ENCODE assay signal across 11 mouse cellular contexts in genomic region chr1:90221811-90222361, GRCm38 (mm10). TPM values are rescaled to one million over a fixed set of nuclear protein-coding genes. Genes with fewer than 3 reads are reported as not detected.
A peak's percentile ranks its signal among the peaks of the same experiment; 100 is the strongest.
DNase-seq lines count a peak whose midpoint lies in the region; ATAC-seq lines count a peak whose summit lies in the region.
"Had no signal": no experiment of that assay in that cellular context is flagged by ENCODE, and none has a peak within 500 bp of the region (broad histone marks: within the 10 kb centered on the region; RNA-seq: fewer than 3 reads in every experiment).

No protein-coding gene starts in this region.

- H3K4me2 ChIP-seq in neural tube, embryonic 12.5 days (replicated peaks): peak overlapping the region; percentile 43

- H3K9ac ChIP-seq in neural tube, embryonic 12.5 days: no peak overlapping the region

- peak; percentile 87 for ATAC-seq in neural tube, embryonic 12.5 days (ENCODE audit: low FRiP score, low read depth)
- no peak for ATAC-seq in erythroblast, adult 5-6 weeks (replicated peaks; ENCODE audit: low FRiP score, poor library complexity, severe bottlenecking)

- no peaks in the 10 kb centered on the region for H3K27me3 ChIP-seq in neural tube, embryonic 12.5 days (replicated peaks)

- no peaks in the 10 kb centered on the region for H3K9me3 ChIP-seq in neural tube, embryonic 12.5 days

- peak overlapping the region; percentile 42; the same call in 1 of the 2 replicates for H3K27ac ChIP-seq in neural tube, embryonic 12.5 days

- peak; percentile 90 for DNase-seq in brain, adult 2 months (ENCODE audit: low read depth, low spot score)
- peak; percentile 72 to 87 for DNase-seq in frontal cortex, adult 2 months (ENCODE audit: extremely low spot score in 1 of 2, low spot score in 1 of 2)
- DNase-seq in left cerebral cortex, adult 18-20 months (ENCODE audit: low spot score in 2 of 2): peak; percentile 75 to 90
- DNase-seq in gastrocnemius, adult 18-20 months (ENCODE audit: low spot score): no peak
- no peak for DNase-seq in lung, postnatal 10 days
- DNase-seq in T-cell, adult 2 months (ENCODE audit: low spot score): no peak
- DNase-seq: kidney, adult 2 months; lung, postnatal 14 days had no signal

- H3K4me1 ChIP-seq in neural tube, embryonic 12.5 days: peaks cover 64% of the 10 kb centered on the region

- H3K4me3 ChIP-seq in neural tube, embryonic 12.5 days: no peak overlapping the region

- WGBS in neural tube, embryonic 12.5 days: 22% methylated on average over 18 of the region's 18 CpGs

- peaks cover 3% of the 10 kb centered on the region; the same call in 1 of the 2 replicates for H3K36me3 ChIP-seq in neural tube, embryonic 12.5 days

RNA-seq across cellular contexts. Expression of gene Ackr3, which starts 18.1 kb away (rescaled TPM):
- polyA plus RNA-seq in frontal cortex, adult 2 months (2012; rRNA removed): 18.6 and 20.4 TPM in 2 replicates
- total RNA-seq in left cerebral cortex, adult 18-20 months (2021): 1 to 10 TPM; 7.2 to 7.8 TPM
- polyA plus RNA-seq in neural tube, embryonic 12.5 days (2016; fragmentation: Nextera tagmentation; extraction: Ambion mirVana): 34.0 and 38.0 TPM in 2 replicates
- 10 to 100 TPM in 1 of 2 experiments, 1 to 10 TPM in 1; 9.0 to 12.1 TPM for total RNA-seq in gastrocnemius, adult 18-20 months (2021)
- 1.7 and 2.1 TPM in 2 replicates for total RNA-seq in erythroblast, adult 5-6 weeks (2015; ENCODE audit: low replicate concordance)
- 1.1 and 1.5 TPM in 2 replicates for total RNA-seq in erythroblast, adult 5-6 weeks (2017; ENCODE audit: low replicate concordance)
- total RNA-seq: MEL had no signal

Comparison
In these comparisons a context has a peak if more than half of its experiments do, and no peak if none do; other contexts are left out.
1. DNase-seq: peak in brain, adult 2 months (single experiment), frontal cortex, adult 2 months (2 of 2) and left cerebral cortex, adult 18-20 months (2 of 2); none in gastrocnemius, adult 18-20 months (single experiment), lung, postnatal 10 days (single experiment) and T-cell, adult 2 months (single experiment).